Mouse (Mus musculus) kidney, adult 10 weeks (tissue): ENCODE results near the gene Gm4756. TPM values are rescaled to one million over a fixed set of nuclear protein-coding genes. Genes with fewer than 3 reads are reported as not detected.

ENCODE experiments used
- polyA plus RNA-seq: library from polyadenylated mRNA; stranded (reverse); fragments of 350-450 nt; fragmentation: Illumina TruSeq; extraction: RNeasy Lipid Tissue Mini Kit (QIAGEN cat#74804); gene quantifications from one replicate; pipeline ENCODE4 v1.2.3, GENCODE M21; 2014; ENCODE audit warnings: low read depth, low replicate concordance

Gene Gm4756
- polyA plus RNA-seq: 0.77 TPM

GRCm38 (mm10) chr12:72649611-72650330, at the start of gene Gm4756:
TSS of gene Gm4756 (minus strand) at chr12:72649661.

GRCm38 (mm10) chr12:72664735-72665337, 15.4 kb upstream of the Gm4756 start, which contains the start of gene Dhrs7:
TSS of gene Dhrs7 (minus strand) at chr12:72664909.

GRCm38 (mm10) chr12:72536021-72536597, 113.4 kb downstream of the Gm4756 start, which contains the start of gene Pcnx4:
TSS of gene Pcnx4 (plus strand) at chr12:72536383.

Other genes with a start within 250 kb of the Gm4756 start
- gene Rtn1, start 240.6 kb downstream of the Gm4756 start, polyA plus RNA-seq: 2.4 TPM
- gene Lrrc9, start 207.8 kb downstream of the Gm4756 start, polyA plus RNA-seq: not detected
- 6.2 TPM for gene Pcnx4, start 113.3 kb downstream of the Gm4756 start, polyA plus RNA-seq
- gene Dhrs7, start 15.2 kb upstream of the Gm4756 start, polyA plus RNA-seq: 25.0 TPM
- 157 TPM for gene Ppm1a, start 107.8 kb upstream of the Gm4756 start, polyA plus RNA-seq